Mouse (Mus musculus): ENCODE measurements around the gene Taf5l. TPM values are rescaled to one million over a fixed set of nuclear protein-coding genes. Genes with fewer than 3 reads are reported as not detected.
"Not testable (repeated sequence)": the region's sequence is repeated elsewhere in the genome, so short reads cannot be mapped to it uniquely, and the experiment has no call there.

Taf5l gene
- total RNA-seq, 2 experiments from 2014 or later = 19.5 to 21.3 TPM

DNA sequence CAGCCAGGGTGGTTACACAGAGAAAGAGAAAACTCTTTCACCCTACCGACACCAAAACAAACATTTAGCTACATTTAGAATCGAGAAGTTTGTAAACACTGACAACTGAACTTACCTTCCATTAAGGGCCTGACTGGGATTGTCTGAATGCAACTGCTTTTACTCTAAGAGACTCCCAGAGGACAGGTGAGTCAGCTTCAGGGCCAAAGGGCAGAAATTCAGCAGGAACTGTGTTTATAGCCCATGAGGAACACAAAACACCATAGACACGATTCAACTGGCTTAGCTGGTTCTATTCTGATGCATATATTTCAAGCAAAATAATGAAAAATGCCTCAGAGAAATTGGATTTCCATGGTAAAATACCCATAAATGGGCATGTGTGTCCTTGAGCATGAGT is 6.4 kb downstream of the Taf5l start:
- no peak for DNase-seq (ENCODE audit: low spot score in 2 of 2)

DNA sequence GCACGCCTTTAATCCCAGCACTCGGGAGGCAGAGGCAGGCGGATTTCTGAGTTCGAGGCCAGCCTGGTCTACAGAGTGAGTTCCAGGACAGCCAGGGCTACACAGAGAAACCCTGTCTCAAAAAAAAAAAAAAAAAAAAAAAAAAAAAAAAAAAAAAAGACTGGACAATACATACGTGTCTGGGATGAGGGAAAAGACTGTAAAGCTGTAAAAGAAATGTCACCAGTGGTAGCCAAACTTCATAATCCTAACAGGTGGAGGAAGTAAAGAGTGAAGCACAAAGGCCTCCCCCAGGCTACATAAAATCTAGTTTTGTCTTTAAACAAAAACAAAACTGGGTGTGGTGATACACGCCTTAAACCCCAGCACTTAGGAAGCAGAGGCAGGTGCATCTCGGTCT is 6.9 kb downstream of the Taf5l start:
- not testable (repeated sequence) for DNase-seq (ENCODE audit: low spot score in 2 of 2)

GRCm38 (mm10) chr8:124011989-124012586 is 9.1 kb downstream of the Taf5l start:
- no peak for DNase-seq (ENCODE audit: low spot score in 2 of 2)

DNA sequence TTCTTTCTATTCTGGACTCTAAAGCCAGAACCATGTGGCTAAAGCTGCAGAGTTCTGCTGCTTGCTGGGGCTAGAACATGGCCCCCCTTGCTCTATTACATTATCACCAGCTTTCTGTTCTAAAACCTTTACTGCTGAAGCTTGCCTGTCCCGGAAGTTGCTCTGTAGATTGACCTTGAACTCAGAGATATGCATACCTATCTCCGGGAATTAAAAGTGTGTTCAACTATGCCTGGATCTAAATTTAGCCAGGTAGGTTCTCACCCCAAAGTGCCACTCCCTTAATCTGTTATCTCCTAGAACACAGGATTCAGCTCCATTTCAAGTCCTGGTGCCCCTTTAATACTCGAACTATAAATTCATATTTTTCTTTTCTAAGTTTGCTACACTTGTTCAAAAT is 9.6 kb downstream of the Taf5l start:
- no peak for DNase-seq (ENCODE audit: low spot score in 2 of 2)

DNA sequence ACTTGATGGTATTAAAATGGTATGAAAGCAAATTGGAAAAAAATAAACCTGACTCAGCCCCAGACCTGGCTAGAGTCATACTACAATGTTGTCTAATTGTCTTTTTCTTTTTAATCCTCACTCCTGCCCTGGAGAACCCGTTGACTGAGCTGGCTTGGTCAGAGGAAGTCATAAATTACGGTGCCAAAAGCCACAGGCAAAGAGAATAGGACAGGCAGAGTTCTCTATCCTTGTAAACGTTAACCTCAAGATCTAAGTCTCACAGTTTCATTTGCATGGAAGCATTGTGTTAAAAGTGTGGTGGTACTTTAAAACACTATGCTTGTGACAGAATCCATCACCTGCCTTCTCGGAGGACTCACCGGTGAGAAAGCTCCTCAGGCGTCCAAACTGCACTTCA is 13.4 kb downstream of the Taf5l start:
- DNase-seq (ENCODE audit: low spot score in 2 of 2) = no peak

DNA sequence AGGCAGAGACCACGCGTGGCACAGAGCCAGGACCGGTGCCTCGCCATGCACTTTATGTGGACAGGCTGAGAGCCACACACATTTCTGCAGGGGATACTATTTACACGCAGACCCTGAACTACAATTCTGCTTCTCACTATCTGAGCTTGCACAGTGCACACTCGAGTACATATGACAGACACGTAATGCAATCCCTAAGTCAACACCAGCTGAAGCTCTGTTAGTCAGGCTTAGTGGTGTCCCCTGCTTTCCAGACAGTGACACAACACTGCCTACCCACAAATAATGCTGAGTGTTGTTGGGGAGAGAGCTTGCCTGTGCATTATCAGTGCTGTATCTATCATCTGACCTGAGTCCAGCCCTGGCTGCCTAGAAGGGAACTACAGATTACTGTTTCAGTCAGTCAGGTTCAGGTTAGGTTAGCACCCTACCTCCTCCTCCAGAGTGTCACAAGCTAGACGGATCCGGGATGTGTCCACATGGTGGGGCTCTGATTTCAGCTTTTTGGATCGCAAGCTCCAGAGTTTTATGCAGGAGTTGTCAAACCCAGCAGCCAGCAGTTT is 18.6 kb downstream of the Taf5l start:
- no peak for DNase-seq (ENCODE audit: low spot score in 2 of 2)

DNA sequence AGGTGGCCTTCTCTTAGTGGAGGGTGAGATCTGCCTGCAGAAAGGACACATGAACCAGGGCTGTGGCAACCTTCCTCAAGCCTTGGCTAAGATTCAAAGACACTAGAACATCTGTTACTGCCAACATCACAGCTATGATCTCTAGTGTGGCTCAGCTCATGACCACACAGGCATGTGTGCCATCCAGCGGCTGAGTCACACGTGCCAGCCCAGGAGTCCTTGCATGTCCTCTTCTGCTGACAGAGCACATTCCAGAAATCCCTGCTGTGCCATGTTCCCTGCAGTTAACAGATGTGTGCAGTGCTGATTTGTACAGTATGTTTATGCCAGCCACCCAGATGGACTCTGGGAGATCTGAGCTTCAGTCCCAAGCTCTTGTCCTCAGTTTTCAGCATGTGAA is 21.6 kb downstream of the Taf5l start:
- no peak for DNase-seq (ENCODE audit: low spot score in 2 of 2)

- no peak for DNase-seq (ENCODE audit: low spot score in 2 of 2)
Observed at GRCm38 (mm10) chr8:123993997-123994396, 27.2 kb downstream of the Taf5l start.

GRCm38 (mm10) chr8:123993597-123993996 is 27.6 kb downstream of the Taf5l start:
- DNase-seq (ENCODE audit: low spot score in 2 of 2) = no peak

DNA sequence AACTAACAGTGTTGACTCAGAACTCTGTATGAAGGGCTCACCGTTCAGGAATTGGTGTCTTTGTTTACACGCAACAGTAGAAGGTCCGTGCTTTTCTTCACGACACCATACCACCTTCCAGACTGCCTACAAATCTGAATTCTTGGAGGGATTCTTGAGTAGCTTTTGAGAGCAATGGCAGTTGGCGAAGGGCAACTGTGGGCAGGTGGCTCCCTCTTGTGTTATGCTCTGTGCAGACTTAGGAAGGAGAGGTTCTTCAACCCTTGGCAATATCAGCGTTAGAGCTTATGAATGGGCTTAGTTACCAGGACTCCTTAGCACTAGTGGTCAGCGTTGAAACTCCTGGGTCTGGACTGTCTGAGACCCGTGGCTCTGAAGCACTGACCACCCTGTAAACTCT is 28.6 kb downstream of the Taf5l start:
- DNase-seq (ENCODE audit: low spot score in 2 of 2) = no peak

- DNase-seq (ENCODE audit: low spot score in 2 of 2) = no peak
Observed at GRCm38 (mm10) chr8:123990277-123991049, 30.7 kb downstream of the Taf5l start.

DNA sequence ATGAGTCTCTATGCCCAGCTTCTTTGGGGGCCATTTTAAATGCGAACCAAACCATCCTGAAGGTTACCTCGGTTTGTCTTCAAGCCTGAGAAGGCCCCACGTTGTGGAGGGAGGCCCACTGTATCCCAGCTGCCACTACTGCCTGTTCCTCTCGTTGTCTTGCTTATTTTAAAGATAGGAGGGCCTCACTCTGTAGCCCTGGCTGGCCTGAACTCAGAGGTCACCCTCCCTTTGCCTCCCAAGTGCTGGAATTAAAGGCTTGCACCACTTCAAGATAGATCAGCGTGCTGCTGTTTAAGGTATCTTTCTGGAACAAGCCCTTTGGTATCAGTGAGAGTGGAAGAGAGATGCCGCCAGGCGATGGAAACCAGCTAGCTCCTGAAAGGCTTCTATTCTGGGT is 32.1 kb downstream of the Taf5l start:
- DNase-seq (ENCODE audit: low spot score in 2 of 2) = no peak

DNA sequence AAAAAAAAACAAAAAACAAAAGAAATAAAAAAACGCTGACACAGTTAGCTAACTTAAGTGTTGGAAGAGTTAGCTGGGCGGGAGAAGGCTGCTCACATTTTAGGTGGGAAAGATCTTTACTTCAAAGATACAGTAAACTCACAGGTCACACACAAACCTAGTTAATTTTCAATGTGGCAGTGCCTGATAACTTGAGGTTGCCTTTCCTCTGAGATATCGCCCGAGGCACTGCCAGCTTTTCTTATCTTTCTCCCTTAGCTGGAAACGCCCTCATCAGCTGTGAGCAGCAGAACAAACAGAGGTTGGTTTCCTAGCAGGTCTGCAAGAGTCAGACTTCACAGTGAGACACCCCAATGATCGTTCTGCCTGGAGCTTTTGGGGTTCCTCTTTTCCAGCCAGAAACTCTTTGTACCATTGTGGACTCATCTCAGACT is 32.6 kb downstream of the Taf5l start:
- DNase-seq (ENCODE audit: low spot score in 2 of 2) = no peak

GRCm38 (mm10) chr8:123982826-123983400 is 38.3 kb downstream of the Taf5l start, which contains the start of gene Abcb10:
Gene Abcb10 (minus strand): TSS chr8:123983122.
- peak; percentile 76 to 79 for DNase-seq (ENCODE audit: low spot score in 2 of 2)

GRCm38 (mm10) chr8:123982291-123982793 is 38.9 kb downstream of the Taf5l start:
- peak in 1 of 2 experiments; percentile 34 for DNase-seq (ENCODE audit: low spot score in 2 of 2)

DNA sequence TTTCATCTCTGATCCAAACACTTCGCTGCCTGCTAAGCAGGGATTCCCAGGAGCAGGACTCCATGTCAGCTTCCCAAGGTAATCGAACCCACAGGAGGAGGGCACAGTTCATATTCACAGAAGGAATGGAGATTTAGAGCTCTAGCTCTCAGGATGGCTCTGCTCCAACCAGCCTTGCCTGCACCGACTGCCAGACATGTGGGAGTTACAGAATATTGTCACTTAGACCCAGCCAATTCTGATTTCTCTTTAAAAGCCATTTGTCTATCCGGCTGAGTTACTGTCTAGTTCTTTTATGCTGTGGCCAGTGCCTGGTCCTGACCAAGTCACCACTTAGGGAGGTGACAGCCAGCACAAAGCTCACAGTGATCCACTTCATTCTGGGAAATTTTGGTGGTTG is 39.5 kb downstream of the Taf5l start:
- peak; percentile 48 to 79 for DNase-seq (ENCODE audit: low spot score in 2 of 2)

DNA sequence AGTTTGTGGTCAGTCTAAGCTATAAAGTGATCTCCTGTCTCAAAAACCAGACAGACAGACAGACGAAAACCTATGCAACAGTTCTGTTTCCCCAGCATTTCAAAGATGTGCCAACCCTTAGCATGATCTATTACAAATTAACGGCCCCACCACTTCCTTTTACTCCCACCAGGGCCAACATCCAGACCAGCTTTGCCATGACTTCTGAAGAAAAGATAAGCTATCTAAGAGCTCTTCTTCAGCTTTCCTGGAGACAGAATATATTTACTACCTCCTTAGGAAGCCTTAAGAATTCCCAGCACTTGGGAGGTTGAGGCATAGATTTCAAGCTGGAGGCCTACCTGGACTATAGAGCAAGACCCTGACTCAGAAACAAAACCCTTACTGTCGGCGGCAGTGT is 41.0 kb downstream of the Taf5l start:
- DNase-seq (ENCODE audit: low spot score in 2 of 2) = no peak

- no peak for DNase-seq (ENCODE audit: low spot score in 2 of 2)
Observed at GRCm38 (mm10) chr8:123978926-123979325, 42.3 kb downstream of the Taf5l start.

GRCm38 (mm10) chr8:123978166-123978838 is 42.9 kb downstream of the Taf5l start:
- DNase-seq (ENCODE audit: low spot score in 2 of 2) = peak in 1 of 2 experiments; percentile 44

GRCm38 (mm10) chr8:123977499-123977898 is 43.7 kb downstream of the Taf5l start:
- peak in 1 of 2 experiments; percentile 59 for DNase-seq (ENCODE audit: low spot score in 2 of 2)

DNA sequence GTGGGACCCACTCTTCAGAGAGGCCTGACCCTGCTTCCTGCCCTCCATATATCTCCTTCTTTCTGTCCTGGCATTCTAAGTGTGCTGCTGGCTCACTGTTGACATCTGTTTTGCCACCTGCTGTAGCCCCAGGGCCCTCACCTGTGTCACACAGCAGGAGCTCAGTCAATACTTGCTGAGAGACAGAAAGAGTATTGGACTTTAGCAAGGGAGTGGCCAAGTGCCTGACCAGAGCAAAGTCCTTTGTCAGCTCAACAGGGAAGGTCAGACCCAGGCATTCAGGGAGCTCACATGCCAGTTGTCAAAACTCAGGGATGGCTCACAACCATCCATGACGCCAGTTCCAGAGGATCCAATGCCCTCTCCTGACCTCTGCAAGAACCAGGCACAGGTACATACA is 47.7 kb downstream of the Taf5l start:
- DNase-seq (ENCODE audit: low spot score in 2 of 2) = no peak

All from layer of hippocampus, postnatal 14 days (tissue).